Mouse (Mus musculus): ENCODE measurements at regions not wholly inside any gene's neighbourhood (a gene's known extent, or its start where the extent isn't known, plus 50 kb on each side); places are given as distances from the start of the nearest gene placed in this dataset.

- 56% methylated on average over 5 of the region's 5 CpGs for WGBS
- ATAC-seq (no peak), DNase-seq (ENCODE audit: low spot score) (no peak)
- H3K36me3 ChIP-seq (ENCODE audit: insufficient read depth, low read length): no peaks in the 10 kb centered on the region
- H3K9ac ChIP-seq (replicated peaks; ENCODE audit: low read length): no peak overlapping the region
- H3K4me3 ChIP-seq (ENCODE audit: low read length): no peak overlapping the region
- no peak overlapping the region for H3K27ac ChIP-seq
- no peaks in the 10 kb centered on the region for H3K9me3 ChIP-seq (ENCODE audit: low read length)
- H3K4me2 ChIP-seq (ENCODE audit: low read depth, low read length): no peak overlapping the region
- H3K27me3 ChIP-seq (ENCODE audit: insufficient read depth, low read length): no peaks in the 10 kb centered on the region
- no peak for TF ChIP-seq CTCF (IDR thresholded peaks at IDR 0.05; ENCODE audit: low read depth)
- no peaks in the 10 kb centered on the region for H3K4me1 ChIP-seq (ENCODE audit: insufficient read depth, low read length)
These were observed 235.6 kb upstream of the Cited2 start for GRCm38 (mm10) chr10:17487460-17487859.

- H3K36me3 ChIP-seq (ENCODE audit: insufficient read depth, low read length): no peaks in the 10 kb centered on the region
- H3K27ac ChIP-seq: no peak overlapping the region
- no peaks in the 10 kb centered on the region for H3K9me3 ChIP-seq (ENCODE audit: low read length)
- no peak overlapping the region for H3K4me3 ChIP-seq (ENCODE audit: low read length)
- H3K9ac ChIP-seq (replicated peaks; ENCODE audit: low read length): no peak overlapping the region
- DNase-seq (ENCODE audit: low spot score) (no peak), ATAC-seq (no peak)
- TF ChIP-seq CTCF (IDR thresholded peaks at IDR 0.05; ENCODE audit: low read depth): no peak
- no peaks in the 10 kb centered on the region for H3K4me1 ChIP-seq (ENCODE audit: insufficient read depth, low read length)
- H3K4me2 ChIP-seq (ENCODE audit: low read depth, low read length): no peak overlapping the region
- no peaks in the 10 kb centered on the region for H3K27me3 ChIP-seq (ENCODE audit: insufficient read depth, low read length)
- WGBS: 90% methylated on average over 5 of the region's 5 CpGs
These were observed 231.3 kb upstream of the Cited2 start for GRCm38 (mm10) chr10:17491611-17492305.

- Histone ChIP-seq H3K4me1 (ENCODE audit: insufficient read depth, low read length) (no peaks in the 10 kb centered on the region), H3K27ac (no peak overlapping the region), H3K27me3 (ENCODE audit: insufficient read depth, low read length) (no peaks in the 10 kb centered on the region), H3K9me3 (ENCODE audit: low read length) (no peaks in the 10 kb centered on the region), H3K9ac (replicated peaks; ENCODE audit: low read length) (no peak overlapping the region), H3K36me3 (ENCODE audit: insufficient read depth, low read length) (no peaks in the 10 kb centered on the region), H3K4me3 (ENCODE audit: low read length) (no peak overlapping the region), H3K4me2 (ENCODE audit: low read depth, low read length) (no peak overlapping the region)
- WGBS: 82% methylated on average over 6 of the region's 6 CpGs
- DNase-seq (ENCODE audit: low spot score): no peak
- no peak for ATAC-seq
- no peak for TF ChIP-seq CTCF (IDR thresholded peaks at IDR 0.05; ENCODE audit: low read depth)
These were observed 229.9 kb upstream of the Cited2 start for GRCm38 (mm10) chr10:17493137-17493536.

GRCm38 (mm10) chr10:17496831-17497230, 226.2 kb upstream of the Cited2 start:
- TF ChIP-seq CTCF (IDR thresholded peaks at IDR 0.05; ENCODE audit: low read depth): no peak
- peaks cover 3% of the 10 kb centered on the region; the same call in 1 of the 2 replicates for H3K9me3 ChIP-seq (ENCODE audit: low read length)
- H3K36me3 ChIP-seq (ENCODE audit: insufficient read depth, low read length): no peaks in the 10 kb centered on the region
- WGBS: 57% methylated on average over 3 of the region's 3 CpGs
- H3K27me3 ChIP-seq (ENCODE audit: insufficient read depth, low read length): no peaks in the 10 kb centered on the region
- no peak for DNase-seq (ENCODE audit: low spot score)
- no peak overlapping the region for H3K9ac ChIP-seq (replicated peaks; ENCODE audit: low read length)
- H3K4me3 ChIP-seq (ENCODE audit: low read length): no peak overlapping the region
- H3K4me1 ChIP-seq (ENCODE audit: insufficient read depth, low read length): no peaks in the 10 kb centered on the region
- ATAC-seq: no peak
- no peak overlapping the region for H3K27ac ChIP-seq
- no peak overlapping the region for H3K4me2 ChIP-seq (ENCODE audit: low read depth, low read length)

GRCm38 (mm10) chr10:17510626-17511193, 212.3 kb upstream of the Cited2 start:
- Histone ChIP-seq H3K4me1 (ENCODE audit: insufficient read depth, low read length) (no peaks in the 10 kb centered on the region), H3K9ac (replicated peaks; ENCODE audit: low read length) (no peak overlapping the region), H3K36me3 (ENCODE audit: insufficient read depth, low read length) (no peaks in the 10 kb centered on the region), H3K4me2 (ENCODE audit: low read depth, low read length) (no peak overlapping the region), H3K27ac (no peak overlapping the region), H3K4me3 (ENCODE audit: low read length) (no peak overlapping the region), H3K9me3 (ENCODE audit: low read length) (0 out of 2 replicates have a peak, but pooled peaks cover 2% of the 10 kb centered on the region), H3K27me3 (ENCODE audit: insufficient read depth, low read length) (no peaks in the 10 kb centered on the region)
- no peak for ATAC-seq
- WGBS: 88% methylated on average over 4 of the region's 4 CpGs
- TF ChIP-seq CTCF (IDR thresholded peaks at IDR 0.05; ENCODE audit: low read depth): no peak
- no peak for DNase-seq (ENCODE audit: low spot score)

GRCm38 (mm10) chr10:17511779-17512335, 211.2 kb upstream of the Cited2 start:
- Histone ChIP-seq H3K36me3 (ENCODE audit: insufficient read depth, low read length) (no peaks in the 10 kb centered on the region), H3K27me3 (ENCODE audit: insufficient read depth, low read length) (no peaks in the 10 kb centered on the region), H3K4me2 (ENCODE audit: low read depth, low read length) (no peak overlapping the region), H3K9ac (replicated peaks; ENCODE audit: low read length) (no peak overlapping the region), H3K9me3 (ENCODE audit: low read length) (no peaks in the 10 kb centered on the region), H3K4me1 (ENCODE audit: insufficient read depth, low read length) (no peaks in the 10 kb centered on the region), H3K27ac (no peak overlapping the region), H3K4me3 (ENCODE audit: low read length) (no peak overlapping the region)
- no peak for TF ChIP-seq CTCF (IDR thresholded peaks at IDR 0.05; ENCODE audit: low read depth)
- ATAC-seq (no peak; the same call in 1 of the 2 replicates), DNase-seq (ENCODE audit: low spot score) (no peak)
- 40% methylated on average over 12 of the region's 12 CpGs for WGBS

GRCm38 (mm10) chr10:17512487-17512886, 210.5 kb upstream of the Cited2 start:
- TF ChIP-seq CTCF (IDR thresholded peaks at IDR 0.05; ENCODE audit: low read depth): no peak
- Histone ChIP-seq H3K4me2 (ENCODE audit: low read depth, low read length) (no peak overlapping the region), H3K4me1 (ENCODE audit: insufficient read depth, low read length) (no peaks in the 10 kb centered on the region), H3K9ac (replicated peaks; ENCODE audit: low read length) (no peak overlapping the region), H3K27ac (no peak overlapping the region), H3K36me3 (ENCODE audit: insufficient read depth, low read length) (no peaks in the 10 kb centered on the region), H3K27me3 (ENCODE audit: insufficient read depth, low read length) (no peaks in the 10 kb centered on the region), H3K4me3 (ENCODE audit: low read length) (no peak overlapping the region), H3K9me3 (ENCODE audit: low read length) (no peaks in the 10 kb centered on the region)
- WGBS: 73% methylated on average over 3 of the region's 3 CpGs
- no peak for DNase-seq (ENCODE audit: low spot score)
- ATAC-seq: no peak

Measured in hindbrain, postnatal 0 days (tissue).